Mouse (Mus musculus): ENCODE measurements around the gene Psmb11. TPM values are rescaled to one million over a fixed set of nuclear protein-coding genes. Genes with fewer than 3 reads are reported as not detected.
A peak's percentile ranks its signal among the peaks of the same experiment; 100 is the strongest.

Gene Psmb11
- polyA plus RNA-seq, 1 experiment from 2014 or later, result not detected

GRCm38 (mm10) chr14:54647900-54648299, 26.7 kb downstream of the Psmb11 start:
- Histone ChIP-seq H3K9ac (ENCODE audit: low read length) (no peak overlapping the region), H3K36me3 (ENCODE audit: control insufficient read depth, insufficient read depth, low read length) (peaks cover 85% of the 10 kb centered on the region), H3K27me3 (replicated peaks; ENCODE audit: control insufficient read depth, insufficient read depth, low read length) (no peaks in the 10 kb centered on the region), H3K4me1 (replicated peaks; ENCODE audit: control insufficient read depth, insufficient read depth, low read length) (peaks cover 8% of the 10 kb centered on the region; the same call in 1 of the 2 replicates), H3K9me3 (ENCODE audit: control insufficient read depth, low read length) (no peaks in the 10 kb centered on the region), H3K4me2 (ENCODE audit: low read length) (no peak overlapping the region), H3K4me3 (ENCODE audit: low read depth, low read length) (no peak overlapping the region), H3K27ac (ENCODE audit: low read depth) (no peak overlapping the region)
- no peak for ATAC-seq (replicated peaks; ENCODE audit: low FRiP score, low TSS enrichment, low read depth)
- DNase-seq (ENCODE audit: low spot score), result no peak
- 77% methylated on average over 4 of the region's 4 CpGs for WGBS

GRCm38 (mm10) chr14:54650621-54651454, 29.6 kb downstream of the Psmb11 start:
- Histone ChIP-seq H3K27me3 (replicated peaks; ENCODE audit: control insufficient read depth, insufficient read depth, low read length) (no peaks in the 10 kb centered on the region), H3K4me3 (ENCODE audit: low read depth, low read length) (no peak overlapping the region), H3K4me1 (replicated peaks; ENCODE audit: control insufficient read depth, insufficient read depth, low read length) (peaks cover 17% of the 10 kb centered on the region), H3K9ac (ENCODE audit: low read length) (no peak overlapping the region), H3K9me3 (ENCODE audit: control insufficient read depth, low read length) (no peaks in the 10 kb centered on the region), H3K27ac (ENCODE audit: low read depth) (no peak overlapping the region), H3K4me2 (ENCODE audit: low read length) (no peak overlapping the region), H3K36me3 (ENCODE audit: control insufficient read depth, insufficient read depth, low read length) (peaks cover 72% of the 10 kb centered on the region)
- DNase-seq (ENCODE audit: low spot score) (peak; percentile 91), ATAC-seq (replicated peaks; ENCODE audit: low FRiP score, low TSS enrichment, low read depth) (peak; percentile 41)
- 62% methylated on average over 23 of the region's 23 CpGs for WGBS

GRCm38 (mm10) chr14:54651556-54651955, 30.3 kb downstream of the Psmb11 start:
- WGBS, result 83% methylated on average over 4 of the region's 4 CpGs
- peaks cover 72% of the 10 kb centered on the region for H3K36me3 ChIP-seq (ENCODE audit: control insufficient read depth, insufficient read depth, low read length)
- no peak overlapping the region for H3K4me2 ChIP-seq (ENCODE audit: low read length)
- H3K4me1 ChIP-seq (replicated peaks; ENCODE audit: control insufficient read depth, insufficient read depth, low read length), result peaks cover 17% of the 10 kb centered on the region
- no peak overlapping the region for H3K9ac ChIP-seq (ENCODE audit: low read length)
- no peaks in the 10 kb centered on the region for H3K9me3 ChIP-seq (ENCODE audit: control insufficient read depth, low read length)
- no peak overlapping the region for H3K4me3 ChIP-seq (ENCODE audit: low read depth, low read length)
- DNase-seq (ENCODE audit: low spot score) (no peak), ATAC-seq (replicated peaks; ENCODE audit: low FRiP score, low TSS enrichment, low read depth) (no peak)
- H3K27me3 ChIP-seq (replicated peaks; ENCODE audit: control insufficient read depth, insufficient read depth, low read length), result no peaks in the 10 kb centered on the region
- no peak overlapping the region for H3K27ac ChIP-seq (ENCODE audit: low read depth)

- Histone ChIP-seq H3K36me3 (ENCODE audit: control insufficient read depth, insufficient read depth, low read length) (peaks cover 71% of the 10 kb centered on the region), H3K9me3 (ENCODE audit: control insufficient read depth, low read length) (no peaks in the 10 kb centered on the region), H3K4me2 (ENCODE audit: low read length) (peak overlapping the region; percentile 74), H3K4me1 (replicated peaks; ENCODE audit: control insufficient read depth, insufficient read depth, low read length) (peaks cover 17% of the 10 kb centered on the region), H3K27me3 (replicated peaks; ENCODE audit: control insufficient read depth, insufficient read depth, low read length) (no peaks in the 10 kb centered on the region), H3K4me3 (ENCODE audit: low read depth, low read length) (peak overlapping the region; percentile 75), H3K27ac (ENCODE audit: low read depth) (peak overlapping the region; percentile 58), H3K9ac (ENCODE audit: low read length) (peak overlapping the region; percentile 90)
- 0% methylated on average over 7 of the region's 7 CpGs for WGBS
- DNase-seq (ENCODE audit: low spot score) (no peak), ATAC-seq (replicated peaks; ENCODE audit: low FRiP score, low TSS enrichment, low read depth) (no peak)
These were observed 31.6 kb downstream of the Psmb11 start for GRCm38 (mm10) chr14:54652787-54653186.

GRCm38 (mm10) chr14:54653496-54653895, 32.3 kb downstream of the Psmb11 start:
- H3K36me3 ChIP-seq (ENCODE audit: control insufficient read depth, insufficient read depth, low read length), result peaks cover 71% of the 10 kb centered on the region
- ATAC-seq (replicated peaks; ENCODE audit: low FRiP score, low TSS enrichment, low read depth), result peak; percentile 83
- under 1% methylated on average over 12 of the region's 12 CpGs for WGBS

GRCm38 (mm10) chr14:54660009-54660408, 38.8 kb downstream of the Psmb11 start:
- no peaks in the 10 kb centered on the region for H3K4me1 ChIP-seq (replicated peaks; ENCODE audit: control insufficient read depth, insufficient read depth, low read length)
- H3K9me3 ChIP-seq (ENCODE audit: control insufficient read depth, low read length), result no peaks in the 10 kb centered on the region
- H3K9ac ChIP-seq (ENCODE audit: low read length), result no peak overlapping the region
- DNase-seq (ENCODE audit: low spot score) (no peak), ATAC-seq (replicated peaks; ENCODE audit: low FRiP score, low TSS enrichment, low read depth) (no peak)
- H3K36me3 ChIP-seq (ENCODE audit: control insufficient read depth, insufficient read depth, low read length), result peaks cover 97% of the 10 kb centered on the region
- 84% methylated on average over 2 of the region's 2 CpGs for WGBS
- H3K4me3 ChIP-seq (ENCODE audit: low read depth, low read length), result no peak overlapping the region
- no peak overlapping the region for H3K27ac ChIP-seq (ENCODE audit: low read depth)
- H3K27me3 ChIP-seq (replicated peaks; ENCODE audit: control insufficient read depth, insufficient read depth, low read length), result no peaks in the 10 kb centered on the region
- no peak overlapping the region for H3K4me2 ChIP-seq (ENCODE audit: low read length)

More at GRCm38 (mm10) chr14:54653496-54653895, 32.3 kb downstream of the Psmb11 start:
- Histone ChIP-seq H3K9me3 (ENCODE audit: control insufficient read depth, low read length) (no peaks in the 10 kb centered on the region), H3K9ac (ENCODE audit: low read length) (peak overlapping the region; percentile 90), H3K27me3 (replicated peaks; ENCODE audit: control insufficient read depth, insufficient read depth, low read length) (no peaks in the 10 kb centered on the region), H3K27ac (ENCODE audit: low read depth) (peak overlapping the region; percentile 58), H3K4me1 (replicated peaks; ENCODE audit: control insufficient read depth, insufficient read depth, low read length) (peaks cover 16% of the 10 kb centered on the region), H3K4me3 (ENCODE audit: low read depth, low read length) (peak overlapping the region; percentile 75), H3K4me2 (ENCODE audit: low read length) (peak overlapping the region; percentile 74)
- peak; percentile 94 for DNase-seq (ENCODE audit: low spot score)

GRCm38 (mm10) chr14:54664477-54665222, 43.4 kb downstream of the Psmb11 start:
- Histone ChIP-seq H3K9ac (ENCODE audit: low read length) (no peak overlapping the region), H3K4me1 (replicated peaks; ENCODE audit: control insufficient read depth, insufficient read depth, low read length) (no peaks in the 10 kb centered on the region), H3K4me2 (ENCODE audit: low read length) (no peak overlapping the region), H3K9me3 (ENCODE audit: control insufficient read depth, low read length) (no peaks in the 10 kb centered on the region), H3K27ac (ENCODE audit: low read depth) (no peak overlapping the region), H3K4me3 (ENCODE audit: low read depth, low read length) (no peak overlapping the region), H3K36me3 (ENCODE audit: control insufficient read depth, insufficient read depth, low read length) (peaks cover 93% of the 10 kb centered on the region), H3K27me3 (replicated peaks; ENCODE audit: control insufficient read depth, insufficient read depth, low read length) (no peaks in the 10 kb centered on the region)
- ATAC-seq (replicated peaks; ENCODE audit: low FRiP score, low TSS enrichment, low read depth) (no peak), DNase-seq (ENCODE audit: low spot score) (no peak)
- 89% methylated on average over 10 of the region's 10 CpGs for WGBS

- no peak overlapping the region for H3K4me3 ChIP-seq (ENCODE audit: low read depth, low read length)
- no peaks in the 10 kb centered on the region for H3K27me3 ChIP-seq (replicated peaks; ENCODE audit: control insufficient read depth, insufficient read depth, low read length)
- DNase-seq (ENCODE audit: low spot score), result peak; percentile 63
- peaks cover 72% of the 10 kb centered on the region for H3K36me3 ChIP-seq (ENCODE audit: control insufficient read depth, insufficient read depth, low read length)
- no peaks in the 10 kb centered on the region for H3K4me1 ChIP-seq (replicated peaks; ENCODE audit: control insufficient read depth, insufficient read depth, low read length)
- H3K27ac ChIP-seq (ENCODE audit: low read depth), result no peak overlapping the region
- ATAC-seq (replicated peaks; ENCODE audit: low FRiP score, low TSS enrichment, low read depth), result no peak
- no peak overlapping the region for H3K4me2 ChIP-seq (ENCODE audit: low read length)
- no peaks in the 10 kb centered on the region for H3K9me3 ChIP-seq (ENCODE audit: control insufficient read depth, low read length)
- H3K9ac ChIP-seq (ENCODE audit: low read length), result no peak overlapping the region
- 84% methylated on average over 4 of the region's 4 CpGs for WGBS
These were observed 48.1 kb downstream of the Psmb11 start for GRCm38 (mm10) chr14:54669381-54669780.

Data from intestine, embryonic 14.5 days (tissue).